Mouse (Mus musculus) liver, adult 2 months (tissue): ENCODE results near the gene Foxl1. TPM values are rescaled to one million over a fixed set of nuclear protein-coding genes. Genes with fewer than 3 reads are reported as not detected.

Experiments
- DNase-seq: peaks from one replicate; pipeline ENCODE4 v3.0.0-alpha.2; 2011; ENCODE audit warnings: low read depth, low spot score; ENCODE audit errors: extremely low read depth
- H3K27ac ChIP-seq: fragments of 200-500 bp; replicated peaks from 2 replicates; pipeline ENCODE4 v1.5.1; 2012; ENCODE audit warnings: low read depth, mild to moderate bottlenecking, control low read depth, inconsistent platforms, low read length; ENCODE audit not compliant: insufficient read depth
- H3K27me3 ChIP-seq: fragments of 200-500 bp; 2 replicates; pipeline ENCODE4 v1.6.1; 2012; ENCODE audit warnings: mild to moderate bottlenecking, moderate library complexity, low read length, inconsistent platforms; ENCODE audit not compliant: control insufficient read depth, insufficient read depth
- H3K36me3 ChIP-seq: fragments of 200-500 bp; 2 replicates; pipeline ENCODE4 v1.6.1; 2012; ENCODE audit warnings: low read length, inconsistent platforms; ENCODE audit not compliant: control insufficient read depth, insufficient read depth
- H3K4me1 ChIP-seq: fragments of 200-500 bp; 2 replicates; pipeline ENCODE4 v1.6.1; 2011; ENCODE audit warnings: low read length; ENCODE audit not compliant: control insufficient read depth, insufficient read depth
- H3K4me3 ChIP-seq: fragments of 200-500 bp; 2 replicates; pipeline ENCODE4 v1.5.1; 2011; ENCODE audit warnings: low read depth, mild to moderate bottlenecking, control low read depth, low read length, moderate library complexity; ENCODE audit not compliant: insufficient read depth
- H3K79me2 ChIP-seq: fragments of 200-500 bp; 2 replicates; pipeline ENCODE4 v1.6.1; 2012; ENCODE audit warnings: inconsistent platforms, mild to moderate bottlenecking, low read length, moderate library complexity; ENCODE audit not compliant: control insufficient read depth, insufficient read depth
- H3K9ac ChIP-seq: fragments of 200-500 bp; 2 replicates; pipeline ENCODE4 v1.6.1; 2012; ENCODE audit warnings: low read depth, mild to moderate bottlenecking, control low read depth, inconsistent platforms, low read length
- CTCF ChIP-seq: fragments of 200-500 bp; IDR thresholded peaks from 2 replicates; pipeline ENCODE4 v1.5.1; 2011; ENCODE audit warnings: low read depth, low read length, control low read depth
- POLR2A ChIP-seq: fragments of 200-500 bp; IDR thresholded peaks from 2 replicates; pipeline ENCODE4 v1.6.1; 2011; ENCODE audit warnings: low read length, control low read depth; ENCODE audit not compliant: insufficient read depth; ENCODE audit errors: extremely low read depth
- WGBS: fragments of 180-500 bp; shearing (Covaris S2); methylation state at CpG from one replicate; pipeline ENCODE4 v1.1.7; 2018; 5-methylcytosine and 5-hydroxymethylcytosine counted together
- polyA plus RNA-seq: library from polyadenylated mRNA; depleted of rRNA; stranded (reverse); fragments of >200 nt; gene quantifications from 2 replicates; pipeline ENCODE4 v1.2.3, GENCODE M21; 2012
- total RNA-seq: library from RNA; depleted of rRNA; stranded (reverse); fragments of >200 nt; gene quantifications from 2 replicates; pipeline ENCODE4 v1.2.3, GENCODE M21; 2014

The Foxl1 gene
- total and polyA plus RNA-seq, 2 experiments = not detected

- TF ChIP-seq CTCF (no peak), POLR2A (no peak)
- H3K27ac ChIP-seq = no peak overlapping the region
- H3K79me2 ChIP-seq = no peaks in the 10 kb centered on the region
- H3K4me3 ChIP-seq = no peak overlapping the region
- H3K9ac ChIP-seq = no peak overlapping the region
- H3K27me3 ChIP-seq = no peaks in the 10 kb centered on the region
- H3K4me1 ChIP-seq = no peaks in the 10 kb centered on the region
- 29% methylated on average over 8 of the region's 8 CpGs for WGBS
- H3K36me3 ChIP-seq = no peaks in the 10 kb centered on the region
- DNase-seq = no peak
These were observed 20.9 kb downstream of the Foxl1 start for GRCm38 (mm10) chr8:121148573-121149083.

GRCm38 (mm10) chr8:121152394-121152793, 24.7 kb downstream of the Foxl1 start:
- H3K79me2 ChIP-seq = no peaks in the 10 kb centered on the region
- DNase-seq = no peak
- H3K4me1 ChIP-seq = no peaks in the 10 kb centered on the region
- H3K4me3 ChIP-seq = no peak overlapping the region
- H3K27me3 ChIP-seq = no peaks in the 10 kb centered on the region
- TF ChIP-seq CTCF = no peak
- TF ChIP-seq POLR2A = no peak
- H3K27ac ChIP-seq = no peak overlapping the region
- WGBS = 65% methylated on average over 12 of the region's 12 CpGs
- no peak overlapping the region for H3K9ac ChIP-seq
- no peaks in the 10 kb centered on the region for H3K36me3 ChIP-seq

GRCm38 (mm10) chr8:121156990-121157491, 29.3 kb downstream of the Foxl1 start:
- no peaks in the 10 kb centered on the region for H3K27me3 ChIP-seq
- 82% methylated on average over 7 of the region's 7 CpGs for WGBS
- H3K4me1 ChIP-seq = no peaks in the 10 kb centered on the region
- H3K4me3 ChIP-seq = no peak overlapping the region
- TF ChIP-seq POLR2A = no peak
- TF ChIP-seq CTCF = no peak
- H3K9ac ChIP-seq = no peak overlapping the region
- H3K79me2 ChIP-seq = no peaks in the 10 kb centered on the region
- no peak overlapping the region for H3K27ac ChIP-seq
- DNase-seq = no peak
- no peaks in the 10 kb centered on the region for H3K36me3 ChIP-seq

GRCm38 (mm10) chr8:121158812-121159211, 31.1 kb downstream of the Foxl1 start:
- no peak overlapping the region for H3K9ac ChIP-seq
- TF ChIP-seq POLR2A = no peak
- no peak for TF ChIP-seq CTCF
- no peaks in the 10 kb centered on the region; the same call in 1 of the 2 replicates for H3K4me1 ChIP-seq
- DNase-seq = no peak
- 70% methylated on average over 13 of the region's 13 CpGs for WGBS
- no peaks in the 10 kb centered on the region for H3K27me3 ChIP-seq
- no peaks in the 10 kb centered on the region for H3K79me2 ChIP-seq
- H3K4me3 ChIP-seq = no peak overlapping the region
- H3K27ac ChIP-seq = no peak overlapping the region
- no peaks in the 10 kb centered on the region for H3K36me3 ChIP-seq

GRCm38 (mm10) chr8:121161437-121161836, 33.7 kb downstream of the Foxl1 start:
- 83% methylated on average over 5 of the region's 5 CpGs for WGBS
- no peak for DNase-seq
- no peaks in the 10 kb centered on the region; the same call in 1 of the 2 replicates for H3K4me1 ChIP-seq
- TF ChIP-seq POLR2A = no peak
- TF ChIP-seq CTCF = no peak
- no peaks in the 10 kb centered on the region for H3K79me2 ChIP-seq
- no peak overlapping the region for H3K27ac ChIP-seq
- H3K9ac ChIP-seq = no peak overlapping the region
- no peaks in the 10 kb centered on the region for H3K36me3 ChIP-seq
- no peak overlapping the region for H3K4me3 ChIP-seq
- no peaks in the 10 kb centered on the region for H3K27me3 ChIP-seq

- no peaks in the 10 kb centered on the region; the same call in 1 of the 2 replicates for H3K4me1 ChIP-seq
- H3K27ac ChIP-seq = no peak overlapping the region
- H3K4me3 ChIP-seq = no peak overlapping the region
- no peak for TF ChIP-seq CTCF
- TF ChIP-seq POLR2A = no peak
- no peaks in the 10 kb centered on the region for H3K79me2 ChIP-seq
- no peaks in the 10 kb centered on the region for H3K36me3 ChIP-seq
- no peaks in the 10 kb centered on the region for H3K27me3 ChIP-seq
- H3K9ac ChIP-seq = no peak overlapping the region
- 68% methylated on average over 4 of the region's 4 CpGs for WGBS
- no peak for DNase-seq
These were observed 34.7 kb downstream of the Foxl1 start for GRCm38 (mm10) chr8:121162413-121162812.
